Mouse (Mus musculus) kidney, postnatal 0 days (tissue): Measurements from ENCODE around the gene Klhdc10. TPM values are rescaled to one million over a fixed set of nuclear protein-coding genes. Genes with fewer than 3 reads are reported as not detected.
"Not testable (repeated sequence)": the region's sequence is repeated elsewhere in the genome, so short reads cannot be mapped to it uniquely, and the experiment has no call there.

Source experiments
- ATAC-seq: fragments of 200-750 bp; cut with Nextera tagmentation; replicated peaks from 2 replicates; pipeline ENCODE4 v1.8.0; 2017; ENCODE audit warnings: low read depth, moderate number of reproducible peaks, moderate TSS enrichment, moderate library complexity; ENCODE audit not compliant: low FRiP score
- DNase-seq: peaks from one replicate; pipeline ENCODE4 v3.0.0-alpha.2; 2016; ENCODE audit warnings: low spot score
- H3K27ac ChIP-seq: fragments of 300-500 bp; sonication (generic); 2 replicates; pipeline ENCODE4 v1.5.1; 2014; ENCODE audit warnings: mild to moderate bottlenecking
- H3K27me3 ChIP-seq: fragments of 300-500 bp; sonication (generic); 2 replicates; pipeline ENCODE4 v1.6.1; 2014; ENCODE audit warnings: low read length, mixed read lengths; ENCODE audit not compliant: insufficient read depth
- H3K36me3 ChIP-seq: fragments of 300-500 bp; sonication (generic); 2 replicates; pipeline ENCODE4 v1.6.1; 2014; ENCODE audit warnings: low read length, mixed read lengths; ENCODE audit not compliant: insufficient read depth
- H3K4me1 ChIP-seq: fragments of 300-500 bp; sonication (generic); replicated peaks from 2 replicates; pipeline ENCODE4 v1.6.1; 2014; ENCODE audit warnings: antibody characterized with exemption, low read length, mixed read lengths; ENCODE audit not compliant: insufficient read depth
- H3K4me2 ChIP-seq: fragments of 300-500 bp; sonication (generic); 2 replicates; pipeline ENCODE4 v1.6.1; 2014; ENCODE audit warnings: mild to moderate bottlenecking, low read length, moderate library complexity, mixed read lengths
- H3K4me3 ChIP-seq: fragments of 300-500 bp; sonication (generic); replicated peaks from 2 replicates; pipeline ENCODE4 v1.5.1; 2014; ENCODE audit warnings: low read depth, low read length
- H3K9ac ChIP-seq: fragments of 300-500 bp; sonication (generic); 2 replicates; pipeline ENCODE4 v1.6.1; 2014; ENCODE audit warnings: low read depth, low read length
- H3K9me3 ChIP-seq: fragments of 300-500 bp; sonication (generic); replicated peaks from 2 replicates; pipeline ENCODE4 v1.6.1; 2016; ENCODE audit warnings: low read length, inconsistent platforms, mixed read lengths
- CTCF ChIP-seq: IDR thresholded peaks from 2 replicates; pipeline ENCODE4 v1.5.1; 2016; ENCODE audit warnings: antibody characterized with exemption, low read depth, mild to moderate bottlenecking, moderate library complexity
- WGBS: fragments of 180-500 bp; shearing (Covaris S2); extraction: QIAGEN DNeasy Blood & Tissue Kit; methylation state at CpG from one replicate; pipeline ENCODE4 v1.1.7; 2014; 5-methylcytosine and 5-hydroxymethylcytosine counted together
- polyA plus RNA-seq: library from polyadenylated mRNA; unstranded; fragments of >200 nt; fragmentation: Nextera tagmentation; extraction: Ambion mirVana; gene quantifications from 2 replicates; pipeline ENCODE4 v1.2.1, GENCODE M21; 2015

Klhdc10 gene
- polyA plus RNA-seq, 1 experiment from 2014 or later: 18.2 TPM

DNA sequence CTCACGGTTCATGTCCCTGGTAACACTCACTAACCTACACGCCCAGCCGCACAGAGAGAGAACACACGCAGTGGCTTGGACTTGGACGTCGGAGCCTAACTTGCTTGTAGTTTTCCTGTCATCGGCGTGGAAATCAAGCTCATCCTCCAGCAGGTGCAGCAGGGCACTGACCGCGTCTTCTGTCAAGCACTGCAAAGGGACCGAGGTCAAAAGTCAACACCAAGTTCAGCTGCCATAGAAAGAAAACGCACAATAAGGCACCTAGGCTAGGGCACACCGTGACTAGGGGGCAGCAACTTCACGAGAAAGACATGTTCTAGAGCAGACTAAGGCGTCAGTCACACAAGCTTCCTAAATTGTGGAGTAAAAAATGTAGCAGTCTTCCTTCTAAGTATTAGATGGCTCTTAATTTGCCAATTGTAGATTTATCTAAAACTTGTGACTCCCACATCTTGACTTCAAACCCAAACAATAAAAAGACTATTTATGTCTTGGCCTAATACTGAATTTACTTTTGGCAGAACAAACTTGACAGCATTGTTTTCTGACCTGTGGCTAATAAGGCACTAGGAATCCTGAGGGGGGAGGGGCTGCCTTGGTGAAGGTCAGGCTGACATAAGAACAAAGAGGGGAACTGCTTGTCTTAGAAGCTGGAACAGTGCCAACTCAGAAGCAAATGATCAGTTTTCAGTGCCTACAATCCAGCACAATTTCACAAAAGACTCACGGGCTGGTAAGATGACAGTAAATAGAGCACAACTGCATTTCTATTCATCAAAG is 26.7 kb upstream of the Klhdc10 start:
- WGBS: 70% methylated on average over 16 of the region's 16 CpGs
- DNase-seq (peak; percentile 54), ATAC-seq (no peak)
- Histone ChIP-seq H3K4me1 (no peaks in the 10 kb centered on the region), H3K4me3 (no peak overlapping the region), H3K36me3 (peaks cover 64% of the 10 kb centered on the region), H3K9me3 (no peaks in the 10 kb centered on the region), H3K9ac (no peak overlapping the region), H3K27me3 (no peaks in the 10 kb centered on the region), H3K4me2 (no peak overlapping the region), H3K27ac (no peak overlapping the region)
- TF ChIP-seq CTCF: no peak

DNA sequence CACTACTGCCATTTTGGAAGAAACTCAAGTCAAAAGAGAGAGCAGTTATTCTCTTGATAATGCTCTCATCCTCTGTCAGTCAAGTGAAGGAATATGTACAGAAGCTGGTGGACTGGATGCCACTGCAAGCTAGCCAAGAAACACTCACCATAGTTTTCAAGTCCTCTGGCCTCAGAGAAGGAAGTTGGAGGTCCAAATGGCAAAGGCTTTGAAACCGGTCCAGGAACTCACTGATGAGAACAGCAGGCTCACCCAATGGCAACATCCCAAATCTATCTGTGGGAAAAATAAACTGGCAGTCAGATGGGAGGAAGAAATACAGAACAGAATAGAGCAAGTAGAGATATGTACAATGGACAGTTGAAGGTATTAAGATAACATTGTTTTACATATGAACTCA is 25.9 kb upstream of the Klhdc10 start:
- 68% methylated on average over 1 of the region's 1 CpGs for WGBS
- no peak overlapping the region for H3K9ac ChIP-seq
- ATAC-seq (no peak), DNase-seq (no peak)
- H3K27me3 ChIP-seq: no peaks in the 10 kb centered on the region
- TF ChIP-seq CTCF: no peak
- H3K4me3 ChIP-seq: no peak overlapping the region
- H3K4me1 ChIP-seq: no peaks in the 10 kb centered on the region
- no peak overlapping the region for H3K27ac ChIP-seq
- H3K36me3 ChIP-seq: peaks cover 63% of the 10 kb centered on the region
- no peaks in the 10 kb centered on the region for H3K9me3 ChIP-seq
- no peak overlapping the region for H3K4me2 ChIP-seq

DNA sequence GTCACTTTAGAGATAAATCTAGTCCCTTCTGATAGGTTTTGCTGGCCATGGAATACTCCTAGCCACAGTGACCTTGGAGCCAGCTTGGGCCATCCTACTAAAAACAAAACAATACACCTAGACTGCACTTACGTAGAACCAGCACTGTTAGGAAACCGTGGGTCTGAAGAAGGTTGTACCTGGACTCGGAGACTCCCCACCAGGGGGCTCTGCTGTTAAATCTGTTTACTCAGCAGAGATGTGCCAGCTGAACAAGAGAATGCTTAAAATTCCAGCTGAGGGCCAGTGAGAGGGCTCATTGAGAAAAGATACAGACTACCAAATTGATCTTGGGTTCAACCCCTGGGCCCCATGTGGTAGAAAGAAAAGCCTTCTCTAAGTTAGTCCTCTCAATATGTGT is 20.6 kb upstream of the Klhdc10 start:
- H3K27me3 ChIP-seq: no peaks in the 10 kb centered on the region
- no peak for ATAC-seq
- H3K36me3 ChIP-seq: peaks cover 47% of the 10 kb centered on the region
- TF ChIP-seq CTCF: peak; percentile 53
- no peak overlapping the region for H3K27ac ChIP-seq
- H3K4me1 ChIP-seq: no peaks in the 10 kb centered on the region
- no peak overlapping the region for H3K4me3 ChIP-seq
- WGBS: 64% methylated on average over 3 of the region's 3 CpGs
- H3K4me2 ChIP-seq: no peak overlapping the region
- no peak overlapping the region for H3K9ac ChIP-seq
- DNase-seq: no peak
- no peaks in the 10 kb centered on the region for H3K9me3 ChIP-seq

DNA sequence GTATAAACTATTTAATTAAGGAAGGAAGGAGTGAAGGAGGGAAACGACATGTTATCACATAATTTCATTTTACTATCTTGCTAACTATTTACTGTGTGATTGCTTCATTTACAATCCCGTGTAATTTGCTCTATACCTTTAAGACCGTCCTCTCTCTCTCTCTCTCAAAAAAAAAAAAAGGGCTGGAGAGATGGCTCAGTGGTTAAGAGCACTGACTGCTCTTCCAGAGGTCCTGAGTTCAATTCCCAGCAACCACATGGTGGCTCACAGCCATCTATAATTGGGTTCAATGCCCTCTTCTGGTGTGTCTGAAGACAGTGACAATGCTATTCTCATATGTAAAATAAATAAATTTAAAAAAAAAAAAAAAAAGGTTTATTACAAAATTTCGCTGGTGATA is 11.4 kb upstream of the Klhdc10 start:
- Histone ChIP-seq H3K4me2 (peak overlapping the region; percentile 63), H3K9ac (peak overlapping the region; percentile 80), H3K27ac (peak overlapping the region; percentile 64; the same call in 1 of the 2 replicates), H3K4me3 (peak overlapping the region; percentile 90)
- not testable (repeated sequence) for DNase-seq, H3K9me3 ChIP-seq, H3K36me3 ChIP-seq, H3K27me3 ChIP-seq, ATAC-seq, H3K4me1 ChIP-seq
- WGBS: 12% methylated on average over 4 of the region's 4 CpGs

DNA sequence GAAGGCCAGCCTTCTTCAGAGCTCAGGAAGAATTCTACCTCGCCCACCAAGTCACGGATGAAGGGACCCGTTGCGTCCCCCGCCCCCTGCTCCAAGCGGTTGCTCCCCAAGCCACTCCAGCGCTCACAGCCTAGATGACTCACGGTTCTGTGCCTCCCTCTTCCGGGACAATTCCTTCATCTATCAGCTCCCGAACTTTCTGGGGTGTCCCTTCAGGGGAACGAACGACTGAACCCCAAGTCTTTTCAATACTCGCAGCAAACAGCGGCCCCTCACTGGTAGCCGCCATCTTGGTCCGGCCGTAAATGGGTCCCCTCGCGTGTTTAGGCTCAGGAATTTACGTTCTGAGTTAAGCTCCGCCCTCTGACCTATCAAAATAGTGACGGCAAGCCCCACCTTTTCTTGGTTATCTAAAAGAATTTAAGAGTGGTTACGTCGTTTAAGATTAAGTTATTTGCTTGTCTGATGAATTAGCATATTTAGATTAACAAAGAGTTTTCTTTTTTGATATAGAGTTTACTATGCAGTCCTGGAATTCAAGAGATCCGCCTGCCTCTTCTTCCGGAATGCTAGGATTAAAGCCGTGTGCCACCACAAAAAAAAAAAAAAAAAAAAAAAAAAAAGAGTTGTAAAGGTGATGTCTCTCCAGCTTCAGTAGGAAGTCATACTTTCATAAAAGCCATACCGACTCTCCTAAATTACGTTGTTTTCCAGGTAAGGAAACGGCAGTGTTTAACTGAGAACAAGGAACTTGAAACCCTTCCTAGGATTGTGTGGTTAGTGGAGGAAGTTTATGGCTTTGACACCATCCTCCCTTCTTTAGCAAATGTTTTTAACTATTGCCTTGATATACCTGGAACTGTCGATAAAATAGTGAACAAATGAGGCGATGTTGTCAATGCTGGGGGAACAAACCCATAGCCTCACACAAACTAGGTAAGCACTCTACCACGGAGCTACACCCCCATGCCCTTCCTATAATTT is 10.7 kb upstream of the Klhdc10 start, which contains the start of gene Zc3hc1:
Gene Zc3hc1, minus strand, starts transcription at position 315 of the 984 bp plus-strand sequence.
- peak within 1 kb of the TSS; percentile 64 for H3K27ac ChIP-seq

DNA sequence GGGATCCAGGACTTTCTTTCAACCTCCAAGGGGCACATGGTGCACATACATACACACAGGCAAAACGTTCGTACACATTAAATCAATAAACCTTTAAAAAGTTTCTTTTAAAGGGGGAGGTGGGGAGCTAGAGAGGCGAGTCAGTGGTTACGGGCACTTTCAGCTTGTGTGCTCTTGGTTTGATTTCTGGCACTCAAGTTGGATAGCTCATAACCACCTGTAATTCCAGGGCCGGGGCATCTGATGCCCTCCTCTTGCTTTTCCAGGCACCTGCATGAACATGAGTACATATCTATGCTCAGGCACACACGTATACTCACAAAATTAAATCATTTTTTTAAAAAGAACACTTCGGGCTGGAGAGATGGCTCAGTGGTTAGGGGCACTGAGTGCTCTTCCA is 9.7 kb upstream of the Klhdc10 start:
- no peaks in the 10 kb centered on the region for H3K4me1 ChIP-seq
- WGBS: 88% methylated on average over 7 of the region's 7 CpGs
- no peak overlapping the region for H3K4me2 ChIP-seq
- no peak overlapping the region for H3K9ac ChIP-seq
- no peaks in the 10 kb centered on the region for H3K9me3 ChIP-seq
- DNase-seq (no peak), ATAC-seq (no peak)
- no peak overlapping the region for H3K27ac ChIP-seq
- no peaks in the 10 kb centered on the region for H3K36me3 ChIP-seq
- no peak overlapping the region for H3K4me3 ChIP-seq
- no peak for TF ChIP-seq CTCF
- no peaks in the 10 kb centered on the region for H3K27me3 ChIP-seq

More for the DNA sequence above, 10.7 kb upstream of the Klhdc10 start, which contains the start of gene Zc3hc1:
- WGBS: 15% methylated on average over 33 of the region's 33 CpGs
- no peaks in the 10 kb centered on the region for H3K9me3 ChIP-seq
- H3K4me2 ChIP-seq: peak within 1 kb of the TSS; percentile 63
- TF ChIP-seq CTCF: no peak
- DNase-seq (peak; percentile 96), ATAC-seq (peak; percentile 75)
- no peaks in the 10 kb centered on the region for H3K4me1 ChIP-seq
- H3K9ac ChIP-seq: peak within 1 kb of the TSS; percentile 80
- no peaks in the 10 kb centered on the region for H3K27me3 ChIP-seq
- H3K36me3 ChIP-seq: peaks cover 8% of the 10 kb centered on the region; the same call in 1 of the 2 replicates
- peak within 1 kb of the TSS; percentile 90 for H3K4me3 ChIP-seq
